Mouse (Mus musculus): ENCODE measurements around the gene Tuba3b. TPM values are rescaled to one million over a fixed set of nuclear protein-coding genes. Genes with fewer than 3 reads are reported as not detected.
A peak's percentile ranks its signal among the peaks of the same experiment; 100 is the strongest.

The Tuba3b gene
- polyA plus RNA-seq, 1 experiment from 2014 or later: not detected

DNA sequence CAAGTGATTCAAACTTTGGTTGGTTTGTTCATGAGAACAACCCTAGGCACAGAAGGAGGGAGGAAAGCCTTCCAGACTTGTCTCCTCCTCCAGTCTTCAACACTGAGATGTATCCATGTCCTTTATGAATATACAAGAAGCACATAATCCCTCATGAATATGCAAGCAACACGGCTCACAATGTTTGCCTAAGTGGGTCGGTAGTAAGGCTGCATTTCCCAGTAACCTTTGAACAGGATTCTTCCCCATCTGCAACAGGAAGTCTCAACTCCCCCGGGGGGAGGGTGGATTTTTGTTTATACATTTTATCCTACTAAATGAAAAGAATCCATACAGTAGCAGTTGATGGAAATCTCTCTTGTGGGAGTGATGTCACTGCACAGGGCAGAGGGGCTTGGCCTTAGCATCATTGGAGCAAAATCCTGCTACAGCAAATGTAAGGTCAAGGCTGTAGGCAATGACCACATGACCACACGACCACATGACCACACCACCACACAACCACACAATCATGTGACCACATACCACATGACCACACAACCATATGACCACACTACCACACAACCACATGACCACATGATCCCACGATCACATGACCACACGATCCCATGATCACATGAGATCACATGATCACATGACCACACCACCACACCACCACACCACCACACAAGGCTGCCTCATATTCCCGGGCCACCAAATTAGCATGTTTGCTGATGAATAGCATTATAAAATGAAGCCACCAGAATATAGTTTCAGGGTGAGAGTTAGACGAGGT lies 38.7 kb downstream of the Tuba3b start:
- H3K27ac ChIP-seq (replicated peaks): no peak overlapping the region
- no peak for ATAC-seq (ENCODE audit: low FRiP score, low read depth)
- no peaks in the 10 kb centered on the region for H3K9me3 ChIP-seq

DNA sequence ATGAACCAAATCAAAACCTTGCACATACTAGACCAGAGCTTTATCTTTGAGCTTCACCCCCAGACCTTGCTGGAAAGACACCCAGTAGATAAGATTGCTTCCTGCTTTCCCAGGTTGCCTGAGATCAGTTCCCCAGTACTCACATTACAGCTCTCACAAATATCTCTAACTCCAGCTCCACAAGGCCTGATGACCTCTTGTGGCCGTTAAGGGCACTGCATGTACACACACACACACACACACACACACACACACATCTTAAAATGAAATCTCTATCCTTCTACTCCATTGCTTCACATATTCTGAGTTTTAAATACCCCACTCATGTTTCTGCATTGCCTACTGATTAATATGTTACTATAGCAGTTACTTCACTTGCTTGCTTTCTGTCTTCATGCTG lies 40.1 kb downstream of the Tuba3b start:
- no peak for ATAC-seq (ENCODE audit: low FRiP score, low read depth)
- Histone ChIP-seq H3K9ac (no peak overlapping the region), H3K36me3 (no peaks in the 10 kb centered on the region), H3K4me2 (no peak overlapping the region), H3K27ac (replicated peaks) (no peak overlapping the region), H3K4me3 (no peak overlapping the region), H3K9me3 (no peaks in the 10 kb centered on the region), H3K4me1 (replicated peaks) (no peaks in the 10 kb centered on the region), H3K27me3 (no peaks in the 10 kb centered on the region)
- 88% methylated on average over 1 of the region's 1 CpGs for WGBS

More for the DNA sequence above, 38.7 kb downstream of the Tuba3b start:
- H3K27me3 ChIP-seq: no peaks in the 10 kb centered on the region
- no peaks in the 10 kb centered on the region for H3K4me1 ChIP-seq (replicated peaks)
- no peak overlapping the region for H3K4me2 ChIP-seq
- no peaks in the 10 kb centered on the region for H3K36me3 ChIP-seq
- H3K4me3 ChIP-seq: no peak overlapping the region
- WGBS: 77% methylated on average over 8 of the region's 8 CpGs
- H3K9ac ChIP-seq: no peak overlapping the region

DNA sequence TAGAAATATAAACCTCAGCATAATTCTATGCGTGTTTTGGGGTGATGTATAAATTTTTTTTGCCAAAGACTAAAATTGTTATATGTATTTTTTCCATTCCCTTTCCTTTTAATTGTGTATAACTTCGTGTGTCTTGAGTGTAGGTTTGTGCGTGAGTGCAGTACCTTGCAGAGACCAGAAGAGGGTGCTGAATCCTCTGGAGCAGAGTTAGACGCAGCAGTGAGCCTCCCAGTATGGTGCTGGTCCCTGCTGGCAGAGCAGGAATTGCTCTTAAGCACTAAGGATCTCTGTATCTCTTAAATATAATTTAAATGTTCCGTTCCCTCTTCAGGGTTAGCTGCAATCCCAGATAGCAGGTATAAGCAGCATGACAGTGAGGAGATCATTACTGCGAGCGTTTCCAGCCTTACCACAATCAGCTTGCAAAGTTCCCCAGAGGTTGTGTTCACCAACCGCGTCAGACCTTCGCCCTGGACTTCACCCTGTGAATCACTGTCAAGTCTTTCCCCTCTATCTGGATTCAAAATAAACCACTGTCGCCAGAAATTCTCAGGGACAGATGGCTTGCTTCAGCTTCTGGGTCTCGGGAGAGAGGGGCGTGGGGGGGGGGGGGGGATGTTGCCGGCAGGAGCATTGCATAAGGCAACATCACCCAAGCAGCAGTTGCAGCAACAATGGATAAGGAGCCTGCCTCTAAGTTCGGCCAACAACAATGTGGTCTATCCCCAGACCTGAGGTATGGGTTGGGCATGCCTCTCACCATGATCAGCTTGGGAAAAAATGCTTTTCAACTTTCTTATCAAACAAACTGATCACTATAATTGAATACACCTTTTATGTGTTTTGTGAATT lies 41.4 kb downstream of the Tuba3b start:
- H3K4me2 ChIP-seq: no peak overlapping the region
- no peaks in the 10 kb centered on the region for H3K27me3 ChIP-seq
- H3K4me3 ChIP-seq: no peak overlapping the region
- no peak overlapping the region for H3K9ac ChIP-seq
- WGBS: 68% methylated on average over 15 of the region's 15 CpGs
- no peaks in the 10 kb centered on the region for H3K36me3 ChIP-seq
- ATAC-seq (ENCODE audit: low FRiP score, low read depth): no peak
- H3K27ac ChIP-seq (replicated peaks): no peak overlapping the region
- H3K4me1 ChIP-seq (replicated peaks): no peaks in the 10 kb centered on the region
- no peaks in the 10 kb centered on the region for H3K9me3 ChIP-seq

DNA sequence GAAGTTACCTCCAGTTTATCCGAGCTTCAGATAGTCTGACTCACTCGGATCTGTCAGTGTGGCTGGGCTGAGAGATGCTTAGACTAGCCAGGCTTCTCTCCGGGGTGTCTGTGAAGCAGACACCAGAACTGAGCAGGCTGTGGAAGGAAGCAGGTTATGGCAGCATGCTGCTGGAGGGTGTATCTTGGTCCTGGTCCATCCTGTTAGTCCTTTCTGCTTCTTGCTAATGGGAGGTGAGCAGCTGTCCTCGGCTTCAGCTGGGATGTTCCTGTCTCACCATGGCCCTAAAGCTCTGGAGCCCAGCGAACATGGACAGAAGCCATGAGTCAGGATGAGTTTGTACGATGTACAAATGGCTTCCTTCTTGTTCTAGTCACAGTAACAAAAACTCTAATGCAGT lies 43.6 kb downstream of the Tuba3b start:
- Histone ChIP-seq H3K27ac (replicated peaks) (no peak overlapping the region), H3K27me3 (no peaks in the 10 kb centered on the region), H3K36me3 (no peaks in the 10 kb centered on the region), H3K4me2 (no peak overlapping the region), H3K4me3 (no peak overlapping the region), H3K9ac (no peak overlapping the region), H3K4me1 (replicated peaks) (0 out of 2 replicates have a peak, but pooled peaks cover 3% of the 10 kb centered on the region), H3K9me3 (no peaks in the 10 kb centered on the region)
- no peak for ATAC-seq (ENCODE audit: low FRiP score, low read depth)
- WGBS: 72% methylated on average over 6 of the region's 6 CpGs

DNA sequence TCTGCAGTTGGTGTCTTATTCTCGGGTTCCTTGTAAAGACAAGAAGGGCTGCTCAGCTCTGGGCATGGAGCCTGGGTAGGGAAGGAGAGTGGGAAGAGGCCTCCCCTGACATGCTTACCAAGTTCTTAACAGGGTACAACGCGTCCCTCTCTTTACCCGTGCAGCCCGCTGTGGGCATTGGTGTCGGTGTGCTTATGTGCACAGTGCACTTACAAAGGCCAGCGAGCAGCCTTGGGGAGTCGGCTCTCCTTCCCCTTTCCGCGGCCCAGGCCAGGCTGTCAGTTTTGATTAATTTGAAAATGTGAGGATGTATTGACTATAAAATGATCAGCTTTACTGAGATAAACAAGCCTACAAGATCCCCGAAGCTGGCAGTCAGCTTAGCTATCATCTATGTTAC lies 45.4 kb downstream of the Tuba3b start:
- Histone ChIP-seq H3K27ac (replicated peaks) (no peak overlapping the region), H3K4me2 (no peak overlapping the region), H3K4me3 (no peak overlapping the region), H3K9me3 (no peaks in the 10 kb centered on the region), H3K4me1 (replicated peaks) (0 out of 2 replicates have a peak, but pooled peaks cover 6% of the 10 kb centered on the region), H3K36me3 (no peaks in the 10 kb centered on the region), H3K9ac (no peak overlapping the region), H3K27me3 (no peaks in the 10 kb centered on the region)
- ATAC-seq (ENCODE audit: low FRiP score, low read depth): no peak
- WGBS: 75% methylated on average over 11 of the region's 11 CpGs

DNA sequence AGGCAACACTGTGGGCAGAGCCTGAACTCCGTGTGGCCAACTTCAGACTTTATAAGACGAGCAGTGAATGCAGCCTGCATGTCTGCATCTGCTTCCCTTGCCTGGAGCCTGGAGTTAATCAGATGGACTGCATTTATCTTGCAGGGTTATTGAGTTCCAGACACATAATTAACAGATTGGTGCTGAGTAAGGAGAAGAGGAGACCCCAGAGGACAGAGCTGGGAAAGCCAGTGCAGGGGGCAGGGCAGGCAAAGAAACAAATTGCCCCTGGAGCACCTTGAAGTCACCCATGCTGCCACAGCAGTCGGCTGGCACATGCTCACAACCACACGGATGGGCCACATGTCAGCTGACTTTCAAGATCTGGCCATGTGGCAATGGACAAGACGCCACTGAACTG lies 48.7 kb downstream of the Tuba3b start:
- Histone ChIP-seq H3K36me3 (no peaks in the 10 kb centered on the region), H3K9me3 (no peaks in the 10 kb centered on the region), H3K4me2 (no peak overlapping the region), H3K27ac (replicated peaks) (no peak overlapping the region), H3K4me3 (no peak overlapping the region), H3K9ac (no peak overlapping the region), H3K4me1 (replicated peaks) (peaks cover 8% of the 10 kb centered on the region; the same call in 1 of the 2 replicates), H3K27me3 (no peaks in the 10 kb centered on the region)
- ATAC-seq (ENCODE audit: low FRiP score, low read depth): peak; percentile 30; the same call in 1 of the 2 replicates
- 46% methylated on average over 5 of the region's 5 CpGs for WGBS

DNA sequence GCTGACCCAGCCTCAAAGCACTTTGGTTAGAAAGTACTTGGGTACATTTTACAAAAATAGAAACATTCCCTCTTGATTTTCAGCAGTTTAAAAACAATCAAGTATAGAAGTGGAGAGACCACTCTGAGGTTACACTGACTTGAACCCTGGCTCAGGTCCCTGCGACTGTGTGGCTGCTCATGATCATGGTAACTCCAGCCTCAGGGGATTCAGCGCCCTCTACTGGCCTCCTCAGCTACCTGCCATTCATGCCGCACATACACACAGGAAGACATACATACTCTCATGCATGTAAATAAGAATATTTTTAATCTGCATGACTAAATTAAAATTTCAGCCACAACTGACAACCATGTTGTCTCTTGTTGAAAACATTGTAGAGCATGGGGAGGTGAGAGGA lies 50.2 kb downstream of the Tuba3b start:
- Histone ChIP-seq H3K27ac (replicated peaks) (no peak overlapping the region), H3K9me3 (no peaks in the 10 kb centered on the region), H3K4me1 (replicated peaks) (peaks cover 17% of the 10 kb centered on the region; the same call in 1 of the 2 replicates), H3K27me3 (no peaks in the 10 kb centered on the region), H3K36me3 (no peaks in the 10 kb centered on the region), H3K4me2 (no peak overlapping the region), H3K9ac (no peak overlapping the region), H3K4me3 (no peak overlapping the region)
- 91% methylated on average over 3 of the region's 3 CpGs for WGBS
- ATAC-seq (ENCODE audit: low FRiP score, low read depth): no peak

DNA sequence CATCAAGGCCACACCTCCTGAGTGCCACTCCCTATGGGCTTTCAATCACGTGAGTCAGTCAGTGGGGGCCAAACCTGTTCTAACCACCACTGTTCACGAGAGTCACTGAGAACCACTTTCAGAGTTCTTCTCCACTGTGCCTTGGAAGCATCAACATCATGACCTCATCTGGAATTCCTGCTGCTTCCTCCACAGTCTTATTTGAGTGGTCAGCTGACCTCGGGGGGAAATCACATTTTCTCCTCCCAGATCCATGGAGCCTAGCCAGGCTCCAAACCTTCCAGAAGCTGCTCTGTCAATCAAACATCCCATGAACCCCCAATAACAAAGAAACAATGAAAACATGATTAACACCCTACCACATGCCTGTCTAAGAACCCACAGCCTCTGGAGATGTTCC lies 52.1 kb downstream of the Tuba3b start:
- no peaks in the 10 kb centered on the region for H3K36me3 ChIP-seq
- H3K27ac ChIP-seq (replicated peaks): no peak overlapping the region
- no peak for ATAC-seq (ENCODE audit: low FRiP score, low read depth)
- WGBS: 82% methylated on average over 3 of the region's 3 CpGs
- no peak overlapping the region for H3K4me3 ChIP-seq
- no peaks in the 10 kb centered on the region for H3K9me3 ChIP-seq
- H3K9ac ChIP-seq: no peak overlapping the region
- H3K4me1 ChIP-seq (replicated peaks): peaks cover 17% of the 10 kb centered on the region; the same call in 1 of the 2 replicates
- no peak overlapping the region for H3K4me2 ChIP-seq
- H3K27me3 ChIP-seq: no peaks in the 10 kb centered on the region

DNA sequence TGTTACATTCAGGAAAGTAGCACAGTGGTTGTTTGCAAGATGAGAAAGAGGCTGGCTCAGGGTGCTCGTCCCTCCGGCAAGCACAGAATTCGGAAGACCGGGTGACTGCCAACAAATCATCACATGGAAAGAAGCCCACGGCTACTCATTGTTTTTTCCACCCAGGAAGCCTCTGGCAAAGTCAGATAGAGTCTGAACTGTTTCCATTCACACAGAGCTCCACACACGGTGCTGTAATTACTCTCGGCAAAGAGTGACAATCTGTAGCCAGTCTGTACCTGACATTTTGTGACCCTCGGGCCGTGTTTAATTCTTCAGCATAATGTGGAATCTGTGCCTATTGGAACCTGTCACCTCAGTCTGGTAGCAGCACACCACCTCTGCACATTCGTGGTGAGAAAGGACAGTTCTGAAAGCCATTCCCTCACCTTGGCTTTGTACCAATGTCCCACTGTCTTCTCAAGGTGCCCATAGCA lies 54.1 kb downstream of the Tuba3b start:
- no peak overlapping the region for H3K4me3 ChIP-seq
- H3K36me3 ChIP-seq: no peaks in the 10 kb centered on the region
- H3K27ac ChIP-seq (replicated peaks): 0 out of 2 replicates have a peak overlapping the region, but pooled peaks have one; percentile 22
- H3K9me3 ChIP-seq: no peaks in the 10 kb centered on the region
- no peaks in the 10 kb centered on the region for H3K27me3 ChIP-seq
- H3K4me2 ChIP-seq: no peak overlapping the region
- peaks cover 11% of the 10 kb centered on the region; the same call in 1 of the 2 replicates for H3K4me1 ChIP-seq (replicated peaks)
- WGBS: 30% methylated on average over 10 of the region's 10 CpGs
- ATAC-seq (ENCODE audit: low FRiP score, low read depth): peak; percentile 59
- no peak overlapping the region for H3K9ac ChIP-seq

Other genes with a start within 250 kb of the Tuba3b start
- 1.1 and 1.6 TPM in 2 replicates for gene Lmntd1, start 1.4 kb upstream of the Tuba3b start, polyA plus RNA-seq (2015; fragmentation: Nextera tagmentation; extraction: Ambion mirVana)
- 5.0 and 5.2 TPM in 2 replicates for gene Rassf8, start 131.0 kb downstream of the Tuba3b start, polyA plus RNA-seq (2015; fragmentation: Nextera tagmentation; extraction: Ambion mirVana)
- gene Bhlhe41, start 249.8 kb downstream of the Tuba3b start, polyA plus RNA-seq (2015; fragmentation: Nextera tagmentation; extraction: Ambion mirVana): 6.6 and 6.8 TPM in 2 replicates